Mouse (Mus musculus): Measurements from ENCODE around the gene Shf. TPM values are rescaled to one million over a fixed set of nuclear protein-coding genes. Genes with fewer than 3 reads are reported as not detected.

Gene Shf
- polyA plus RNA-seq, 1 experiment from 2014 or later = 5.4 TPM

DNA sequence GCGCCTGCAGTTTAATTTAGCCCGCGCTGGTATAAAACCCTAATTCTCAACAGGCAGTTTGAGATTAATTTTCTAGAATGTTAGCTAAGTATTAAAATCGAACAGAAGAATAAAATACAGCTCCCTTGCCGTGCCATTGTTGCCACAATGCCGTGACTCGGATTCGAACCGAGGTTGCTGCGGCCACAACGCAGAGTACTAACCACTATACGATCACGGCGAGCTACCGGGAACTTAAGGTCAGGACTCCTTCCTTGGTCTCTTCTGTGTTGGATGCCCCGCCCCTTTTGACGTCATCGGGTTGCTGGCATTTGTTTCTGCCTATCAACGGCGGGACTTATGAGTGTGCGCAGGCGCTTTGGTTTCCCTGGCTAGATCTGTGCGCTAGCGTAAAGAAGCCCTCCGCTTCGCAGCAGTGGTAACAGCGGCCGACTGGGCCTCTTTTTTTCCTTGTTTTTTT, 8.3 kb upstream of the Shf start:
- 0 out of 2 replicates have a peak, but pooled peaks cover 5% of the 10 kb centered on the region for H3K4me1 ChIP-seq
- WGBS = under 1% methylated on average over 28 of the region's 28 CpGs
- peak overlapping the region; percentile 89 for H3K27ac ChIP-seq
- peak; percentile 97 for DNase-seq (ENCODE audit: low spot score)
- H3K36me3 ChIP-seq = no peaks in the 10 kb centered on the region
- H3K4me3 ChIP-seq = peak overlapping the region; percentile 71
- 0 out of 2 replicates have a peak, but pooled peaks cover 2% of the 10 kb centered on the region for H3K27me3 ChIP-seq (ENCODE audit: insufficient read depth, poor library complexity, severe bottlenecking)
- H3K9me3 ChIP-seq = no peaks in the 10 kb centered on the region

DNA sequence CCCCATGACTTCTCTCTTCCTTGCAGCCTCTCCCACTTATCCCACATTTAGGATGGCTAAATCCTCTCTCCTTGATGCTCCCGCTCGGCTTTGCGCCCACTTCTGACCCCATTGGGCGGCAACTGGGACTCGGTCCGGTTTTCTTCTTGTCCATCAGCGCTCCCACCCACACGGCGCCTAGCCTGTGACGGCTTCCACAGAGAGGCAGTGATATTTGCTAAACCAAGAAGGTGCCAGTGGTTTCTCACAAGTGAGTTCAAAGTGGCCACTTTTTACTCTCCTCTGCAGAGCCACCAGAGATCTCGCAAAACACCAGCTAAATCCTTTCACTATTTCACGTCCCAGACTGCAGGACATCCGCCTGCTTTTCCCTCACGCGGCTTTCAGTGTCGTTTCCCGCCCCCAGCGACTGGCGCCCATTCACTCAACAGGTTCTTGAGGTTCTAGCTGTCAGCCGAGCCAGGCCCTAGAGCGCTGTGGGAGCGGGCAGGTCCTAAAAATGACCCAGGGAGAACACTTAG, 7.1 kb upstream of the Shf start:
- peaks cover 2% of the 10 kb centered on the region for H3K27me3 ChIP-seq (ENCODE audit: insufficient read depth, poor library complexity, severe bottlenecking)
- peak overlapping the region; percentile 87 for H3K27ac ChIP-seq
- DNase-seq (ENCODE audit: low spot score) = peak; percentile 86
- no peaks in the 10 kb centered on the region for H3K9me3 ChIP-seq
- H3K4me1 ChIP-seq = 0 out of 2 replicates have a peak, but pooled peaks cover 5% of the 10 kb centered on the region
- under 1% methylated on average over 22 of the region's 22 CpGs for WGBS
- H3K36me3 ChIP-seq = no peaks in the 10 kb centered on the region
- peak overlapping the region; percentile 84 for H3K4me3 ChIP-seq

DNA sequence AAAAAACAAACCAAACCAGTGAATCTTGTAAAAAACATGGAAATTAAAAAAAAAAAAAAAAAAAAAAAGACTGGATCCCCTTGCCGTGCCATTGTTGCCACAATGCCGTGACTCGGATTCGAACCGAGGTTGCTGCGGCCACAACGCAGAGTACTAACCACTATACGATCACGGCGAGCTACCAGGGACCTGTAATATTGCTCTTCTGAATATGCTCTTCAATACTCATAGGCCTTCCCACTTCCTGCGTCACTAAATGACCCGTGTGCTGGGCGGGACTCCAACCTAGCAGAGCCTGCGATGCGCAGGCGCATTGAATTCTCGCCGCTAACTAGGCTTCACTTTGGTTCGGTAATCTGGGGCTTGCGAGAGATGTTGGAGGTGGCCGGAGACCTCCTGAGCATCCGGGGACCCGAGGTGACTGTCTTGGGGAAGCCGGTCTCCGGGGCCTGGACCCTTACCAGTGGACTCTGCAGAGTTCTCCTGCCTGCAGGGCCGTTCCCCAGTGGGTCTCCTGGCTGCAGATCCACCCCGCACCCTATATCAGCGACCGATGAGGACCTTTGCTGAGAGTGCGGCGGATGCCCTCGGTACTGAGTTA, 6.5 kb upstream of the Shf start:
- no peaks in the 10 kb centered on the region for H3K36me3 ChIP-seq
- no peaks in the 10 kb centered on the region for H3K9me3 ChIP-seq
- DNase-seq (ENCODE audit: low spot score) = peak; percentile 97
- under 1% methylated on average over 32 of the region's 32 CpGs for WGBS
- H3K4me1 ChIP-seq = 0 out of 2 replicates have a peak, but pooled peaks cover 2% of the 10 kb centered on the region
- H3K27me3 ChIP-seq (ENCODE audit: insufficient read depth, poor library complexity, severe bottlenecking) = peaks cover 9% of the 10 kb centered on the region
- H3K27ac ChIP-seq = peak overlapping the region; percentile 87
- H3K4me3 ChIP-seq = peak overlapping the region; percentile 84

DNA sequence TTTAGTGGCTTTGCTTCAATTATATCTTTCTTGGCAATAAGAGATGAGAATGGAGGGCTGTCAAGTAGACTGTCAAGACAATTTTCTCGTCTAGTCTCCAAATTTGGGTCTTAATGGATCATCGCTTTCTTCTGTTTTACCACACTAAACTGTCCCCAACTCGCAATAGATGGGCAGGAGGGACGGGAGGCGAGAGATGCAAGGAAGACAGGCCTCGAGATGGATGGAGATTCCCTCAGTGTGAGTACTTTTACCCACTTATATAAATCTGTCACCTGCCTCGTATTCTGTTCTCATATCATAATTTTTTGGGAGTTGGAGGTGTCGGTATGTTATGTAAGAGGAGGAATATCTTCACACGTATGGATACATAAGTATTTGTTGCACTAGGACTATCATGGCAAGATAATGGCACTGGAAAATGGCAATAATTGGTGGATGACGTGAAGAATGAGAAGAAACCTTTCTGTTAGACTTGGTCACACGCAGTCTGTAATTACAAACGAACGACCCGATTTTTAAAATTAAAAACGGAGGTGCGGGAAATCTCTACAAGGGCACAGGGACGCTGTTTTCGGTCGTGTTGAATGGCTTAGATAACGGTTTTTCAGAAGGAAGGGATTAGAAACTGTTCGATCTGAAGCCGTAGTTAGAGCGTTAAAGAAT, 5.8 kb upstream of the Shf start:
- 27% methylated on average over 23 of the region's 23 CpGs for WGBS
- DNase-seq (ENCODE audit: low spot score) = no peak
- Histone ChIP-seq H3K4me3 (peak overlapping the region; percentile 57), H3K27me3 (ENCODE audit: insufficient read depth, poor library complexity, severe bottlenecking) (peaks cover 14% of the 10 kb centered on the region), H3K27ac (peak overlapping the region; percentile 70), H3K4me1 (0 out of 2 replicates have a peak, but pooled peaks cover 3% of the 10 kb centered on the region), H3K36me3 (no peaks in the 10 kb centered on the region), H3K9me3 (no peaks in the 10 kb centered on the region)

DNA sequence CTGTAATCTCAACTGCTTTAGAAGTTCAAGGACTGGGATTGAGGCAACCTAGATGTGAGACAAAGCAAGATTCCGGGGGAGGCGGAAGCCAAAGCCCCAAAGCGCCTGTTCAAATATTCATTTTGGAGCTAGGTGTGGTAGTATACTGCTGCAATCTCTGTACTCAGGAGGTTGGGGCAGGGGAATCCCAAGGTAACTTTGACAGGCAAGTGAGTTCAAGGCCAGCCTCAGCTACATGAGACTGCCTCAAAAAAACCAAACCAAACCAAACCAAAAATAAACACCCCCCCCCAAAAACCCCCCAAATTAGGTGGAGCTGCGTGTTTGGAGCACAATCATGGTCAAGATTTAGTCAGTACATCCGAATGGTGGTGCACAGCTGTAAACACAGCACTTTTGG, 5.0 kb upstream of the Shf start:
- DNase-seq (ENCODE audit: low spot score) = peak; percentile 20

DNA sequence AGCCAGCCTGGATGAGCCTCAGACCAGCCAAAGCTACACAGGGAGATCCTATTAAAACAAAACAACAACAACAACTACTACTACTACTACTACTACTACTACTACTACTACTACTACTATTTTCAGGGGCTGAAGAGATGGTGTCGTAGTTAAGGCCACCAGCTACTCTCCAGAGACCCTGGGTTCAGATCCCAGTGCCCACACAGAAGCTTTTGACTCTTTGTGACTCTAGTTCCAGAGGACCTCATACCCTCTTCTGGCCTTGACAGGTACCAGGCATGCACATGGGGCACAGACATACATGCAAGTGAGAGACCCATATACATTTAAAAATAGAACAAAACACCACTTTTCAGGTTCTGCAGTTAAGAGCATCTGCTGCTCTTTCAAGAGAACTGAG, 3.6 kb upstream of the Shf start:
- no peak overlapping the region for H3K4me3 ChIP-seq
- no peaks in the 10 kb centered on the region for H3K36me3 ChIP-seq
- WGBS = 72% methylated on average over 1 of the region's 1 CpGs
- peaks cover 14% of the 10 kb centered on the region for H3K27me3 ChIP-seq (ENCODE audit: insufficient read depth, poor library complexity, severe bottlenecking)
- no peaks in the 10 kb centered on the region for H3K9me3 ChIP-seq
- peak; percentile 73 for DNase-seq (ENCODE audit: low spot score)
- no peak overlapping the region for H3K27ac ChIP-seq
- peaks cover 17% of the 10 kb centered on the region for H3K4me1 ChIP-seq

More for the DNA sequence above, 5.0 kb upstream of the Shf start:
- Histone ChIP-seq H3K4me3 (no peak overlapping the region), H3K9me3 (no peaks in the 10 kb centered on the region), H3K36me3 (no peaks in the 10 kb centered on the region), H3K4me1 (peaks cover 11% of the 10 kb centered on the region), H3K27ac (no peak overlapping the region), H3K27me3 (ENCODE audit: insufficient read depth, poor library complexity, severe bottlenecking) (peaks cover 14% of the 10 kb centered on the region)
- WGBS = 77% methylated on average over 5 of the region's 5 CpGs

DNA sequence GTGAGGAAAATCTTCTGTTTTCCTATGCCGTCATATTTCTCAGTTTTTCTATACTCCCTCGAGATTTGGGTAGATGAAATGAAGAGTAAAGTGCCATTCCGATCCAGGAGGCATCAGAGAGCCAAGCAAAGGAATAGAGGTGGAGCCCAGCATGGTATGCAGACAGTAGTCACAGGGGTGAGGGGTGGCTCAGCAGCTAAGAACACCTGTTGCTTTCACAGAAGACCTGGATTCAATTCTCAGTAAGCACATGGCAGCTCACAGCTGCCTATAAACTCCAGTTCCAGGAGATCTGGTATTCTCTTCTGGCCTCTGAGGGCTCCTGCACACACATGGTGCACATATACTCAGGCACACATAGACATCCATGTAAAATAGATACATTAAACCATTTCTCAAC, 3.1 kb upstream of the Shf start:
- no peak for DNase-seq (ENCODE audit: low spot score)
- Histone ChIP-seq H3K9me3 (no peaks in the 10 kb centered on the region), H3K27ac (no peak overlapping the region), H3K36me3 (no peaks in the 10 kb centered on the region), H3K4me3 (no peak overlapping the region), H3K4me1 (peaks cover 22% of the 10 kb centered on the region), H3K27me3 (ENCODE audit: insufficient read depth, poor library complexity, severe bottlenecking) (peaks cover 14% of the 10 kb centered on the region)
- 72% methylated on average over 3 of the region's 3 CpGs for WGBS

DNA sequence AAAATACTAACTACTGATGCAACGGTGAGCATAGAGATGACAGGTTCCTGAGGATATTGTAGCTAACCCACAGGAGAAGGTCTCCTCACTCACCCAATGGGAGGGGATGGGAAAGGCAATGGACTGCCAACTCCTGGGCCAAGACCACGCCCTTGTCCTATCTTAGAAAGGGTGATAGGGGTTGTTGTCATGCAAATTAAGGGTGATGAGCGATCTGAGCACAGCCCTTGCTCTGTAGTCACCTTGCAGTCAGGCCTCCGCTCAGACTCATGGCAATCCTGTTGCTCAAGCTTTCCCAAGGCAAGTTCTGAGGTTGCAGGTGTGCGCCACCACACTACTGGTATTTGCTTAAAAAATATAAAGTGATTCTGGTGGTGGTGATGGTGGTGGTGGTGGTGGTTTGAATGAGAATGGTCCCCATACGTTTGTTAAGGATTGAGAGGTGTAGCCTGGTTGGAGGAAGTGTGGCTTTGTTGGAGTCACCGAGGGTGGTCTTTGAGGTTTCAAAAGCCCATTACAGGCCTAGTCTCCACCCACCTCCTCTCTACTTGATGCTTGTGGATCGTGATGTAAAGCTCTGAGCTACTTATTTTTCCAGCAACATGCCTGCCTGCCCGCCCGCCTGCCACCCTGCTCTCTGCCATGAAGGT, 1.3 kb upstream of the Shf start:
- WGBS = 28% methylated on average over 10 of the region's 10 CpGs

DNA sequence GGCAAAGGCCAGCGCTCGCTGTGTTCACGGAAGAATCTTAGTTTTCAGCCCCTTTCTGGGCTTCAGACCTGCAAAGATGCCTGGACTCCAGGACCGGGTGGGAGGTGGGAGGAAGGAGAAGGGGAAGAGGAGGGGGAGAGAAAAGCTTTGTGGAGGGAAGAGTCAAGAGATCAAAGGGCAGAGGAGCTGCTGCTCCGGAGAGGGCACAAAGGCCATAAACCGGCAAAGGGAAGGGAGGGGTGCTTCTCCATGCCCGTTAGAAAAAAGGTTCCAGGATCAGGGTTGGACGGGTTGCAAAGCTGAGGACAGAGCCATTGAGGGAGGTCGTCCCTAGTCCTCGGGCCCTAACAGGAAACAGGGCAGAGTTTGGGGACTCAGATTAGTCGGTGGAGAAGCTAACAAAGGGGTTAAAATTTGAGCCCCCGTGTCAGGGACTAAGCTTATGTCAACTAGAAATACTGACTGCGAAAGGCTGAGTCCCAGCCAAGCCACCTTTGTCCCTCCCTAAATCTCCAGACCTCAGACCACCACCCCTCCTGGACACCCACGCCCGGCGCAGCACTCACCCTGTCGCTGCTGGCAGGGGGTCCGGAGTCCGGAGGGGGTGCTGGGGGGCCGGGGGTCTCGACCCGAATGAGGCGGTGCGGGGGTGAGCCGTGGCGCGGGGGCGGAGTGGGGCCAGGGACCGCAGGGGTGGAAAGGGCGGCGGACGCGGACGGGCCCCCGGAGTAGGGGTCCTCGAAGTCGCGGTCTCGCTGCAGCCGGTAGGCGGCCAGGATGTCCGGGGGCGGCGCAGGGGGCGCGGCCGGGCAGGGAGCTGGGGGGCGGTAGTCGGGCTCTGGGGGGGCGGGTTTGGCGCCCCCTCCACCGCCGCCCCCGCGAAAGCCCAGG, 636 bp downstream of the Shf start:
- Histone ChIP-seq H3K9me3 (no peaks in the 10 kb centered on the region), H3K4me1 (peaks cover 33% of the 10 kb centered on the region), H3K27ac (peak overlapping the region; percentile 96), H3K36me3 (peaks cover 8% of the 10 kb centered on the region; the same call in 1 of the 2 replicates), H3K27me3 (ENCODE audit: insufficient read depth, poor library complexity, severe bottlenecking) (peaks cover 14% of the 10 kb centered on the region), H3K4me3 (peak overlapping the region; percentile 89)
- under 1% methylated on average over 50 of the region's 55 CpGs for WGBS
- no peak for DNase-seq (ENCODE audit: low spot score)

More for the DNA sequence above, 1.3 kb upstream of the Shf start:
- H3K36me3 ChIP-seq = no peaks in the 10 kb centered on the region
- no peak overlapping the region for H3K27ac ChIP-seq
- DNase-seq (ENCODE audit: low spot score) = no peak
- H3K9me3 ChIP-seq = no peaks in the 10 kb centered on the region
- no peak overlapping the region for H3K4me3 ChIP-seq
- H3K27me3 ChIP-seq (ENCODE audit: insufficient read depth, poor library complexity, severe bottlenecking) = peaks cover 14% of the 10 kb centered on the region
- peaks cover 33% of the 10 kb centered on the region for H3K4me1 ChIP-seq

DNA sequence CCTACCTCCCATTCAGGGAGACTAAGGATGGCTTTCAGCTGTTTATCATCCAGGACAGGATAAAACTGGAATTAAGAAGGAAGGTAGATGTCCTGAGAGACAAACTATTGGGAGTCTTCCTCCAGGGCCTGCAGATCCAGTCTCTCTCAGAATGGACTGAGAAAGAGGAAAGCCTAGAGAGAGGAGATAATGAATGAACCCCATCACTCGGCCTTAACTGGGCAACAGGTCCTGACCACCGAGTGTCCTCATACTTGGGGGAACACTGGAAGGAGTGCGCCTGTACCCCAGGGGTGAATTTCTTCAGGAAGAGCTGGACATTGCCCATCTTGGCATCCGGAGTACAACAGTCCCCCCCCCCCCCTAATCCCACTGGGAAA, 1.3 kb downstream of the Shf start:
- peak overlapping the region; percentile 96 for H3K27ac ChIP-seq
- 17% methylated on average over 4 of the region's 4 CpGs for WGBS
- no peaks in the 10 kb centered on the region for H3K9me3 ChIP-seq
- peaks cover 14% of the 10 kb centered on the region for H3K27me3 ChIP-seq (ENCODE audit: insufficient read depth, poor library complexity, severe bottlenecking)
- peaks cover 34% of the 10 kb centered on the region for H3K4me1 ChIP-seq
- no peak for DNase-seq (ENCODE audit: low spot score)
- H3K4me3 ChIP-seq = peak overlapping the region; percentile 89
- H3K36me3 ChIP-seq = peaks cover 14% of the 10 kb centered on the region; the same call in 1 of the 2 replicates

DNA sequence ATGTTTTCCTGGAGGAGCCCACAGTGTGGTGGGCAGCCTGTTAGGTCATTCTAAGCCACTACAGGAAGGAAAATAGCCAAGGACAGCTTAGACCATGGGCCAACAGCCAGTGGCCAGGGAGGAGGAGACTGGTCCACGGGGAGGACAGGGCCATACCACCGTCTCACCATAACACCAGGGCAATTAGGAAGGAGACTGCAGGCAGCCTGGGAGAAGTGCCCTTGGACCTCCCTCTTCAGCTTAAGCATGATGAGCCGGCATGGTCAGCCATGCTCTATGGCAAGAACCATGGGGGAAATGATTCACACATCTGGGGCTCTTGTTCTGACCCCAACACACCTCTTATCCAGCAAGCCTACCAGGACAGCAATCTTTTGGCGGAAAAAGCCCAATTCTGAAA, 1.8 kb downstream of the Shf start:
- WGBS = 35% methylated on average over 4 of the region's 4 CpGs
- Histone ChIP-seq H3K9me3 (no peaks in the 10 kb centered on the region), H3K27me3 (ENCODE audit: insufficient read depth, poor library complexity, severe bottlenecking) (peaks cover 14% of the 10 kb centered on the region), H3K4me3 (peak overlapping the region; percentile 89), H3K36me3 (peaks cover 17% of the 10 kb centered on the region; the same call in 1 of the 2 replicates), H3K4me1 (peaks cover 39% of the 10 kb centered on the region), H3K27ac (no peak overlapping the region)
- no peak for DNase-seq (ENCODE audit: low spot score)

DNA sequence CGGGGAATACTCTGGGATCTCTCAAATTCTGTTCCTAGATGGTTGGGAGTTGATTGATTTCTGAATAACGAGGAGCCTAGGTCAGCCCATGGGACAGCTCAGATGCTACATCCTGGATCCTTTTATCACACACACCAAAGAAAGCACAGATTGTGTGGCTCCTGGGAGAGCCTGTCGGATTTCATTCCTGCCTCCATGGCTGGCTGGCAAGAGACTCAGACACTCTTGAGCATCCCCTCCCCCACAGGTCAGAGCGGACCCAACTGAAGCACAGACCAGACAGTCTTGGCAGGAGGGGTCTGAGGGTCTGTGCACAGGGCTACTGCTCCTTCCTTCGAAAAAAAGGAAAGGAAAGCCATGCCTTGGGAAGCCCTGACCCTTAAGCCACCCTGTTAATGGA, 2.3 kb downstream of the Shf start:
- H3K27ac ChIP-seq = no peak overlapping the region
- no peak overlapping the region; the same call in 1 of the 2 replicates for H3K4me3 ChIP-seq
- H3K36me3 ChIP-seq = peaks cover 17% of the 10 kb centered on the region; the same call in 1 of the 2 replicates
- H3K4me1 ChIP-seq = peaks cover 43% of the 10 kb centered on the region
- no peaks in the 10 kb centered on the region for H3K9me3 ChIP-seq
- no peak for DNase-seq (ENCODE audit: low spot score)
- WGBS = 26% methylated on average over 5 of the region's 5 CpGs
- H3K27me3 ChIP-seq (ENCODE audit: insufficient read depth, poor library complexity, severe bottlenecking) = peaks cover 14% of the 10 kb centered on the region

Data from heart, embryonic 10.5 days (tissue).